Mouse (Mus musculus) retina, postnatal 1 day (tissue): Measurements from ENCODE around the gene Gls.

Experiments used
- DNase-seq: peaks from one replicate; pipeline ENCODE4 v3.0.0-alpha.2; 2012

Gls gene

DNA sequence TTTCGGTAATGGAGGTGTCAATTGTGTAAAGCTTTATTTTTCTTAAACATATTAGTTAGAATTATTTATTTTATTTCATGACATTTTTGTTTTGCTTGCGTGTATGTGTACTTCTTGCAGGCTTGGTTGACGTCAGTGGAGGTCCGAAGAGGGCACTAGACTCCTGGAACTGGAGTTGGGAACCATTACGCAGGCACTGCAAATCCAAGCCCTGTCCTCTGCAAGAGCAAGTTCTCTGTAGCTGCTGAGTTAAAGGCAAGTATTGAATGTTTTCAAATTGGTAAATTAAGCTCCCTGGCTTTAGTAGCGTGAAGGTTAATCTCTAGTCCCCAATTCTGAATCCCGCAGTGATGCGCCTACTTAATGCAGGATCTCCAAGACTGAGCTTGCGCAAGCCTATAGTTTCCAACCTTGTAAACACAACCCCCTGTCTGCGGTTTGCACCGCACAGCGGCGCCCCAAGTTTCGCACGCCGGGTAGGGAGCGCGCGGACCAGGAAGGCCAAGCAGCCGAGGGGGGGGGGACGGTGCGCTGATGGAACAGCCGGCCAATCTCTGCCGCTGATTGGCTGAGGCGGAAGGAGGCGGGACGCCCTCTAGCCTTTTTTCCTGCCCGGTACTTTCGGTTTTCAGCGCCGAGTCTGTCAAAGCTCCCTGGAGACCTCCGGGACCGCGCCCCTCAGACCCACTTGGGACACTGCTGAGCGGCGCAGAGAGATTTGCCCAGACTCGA lies 114.0 kb downstream of the Gls start, which contains the start of gene Stat1:
Stat1 (plus strand) TSS at position 581 of the 732 bp plus-strand sequence.
- DNase-seq: peak; percentile 95

GRCm38 (mm10) chr1:52117777-52118176 lies 115.3 kb downstream of the Gls start:
- no peak for DNase-seq

DNA sequence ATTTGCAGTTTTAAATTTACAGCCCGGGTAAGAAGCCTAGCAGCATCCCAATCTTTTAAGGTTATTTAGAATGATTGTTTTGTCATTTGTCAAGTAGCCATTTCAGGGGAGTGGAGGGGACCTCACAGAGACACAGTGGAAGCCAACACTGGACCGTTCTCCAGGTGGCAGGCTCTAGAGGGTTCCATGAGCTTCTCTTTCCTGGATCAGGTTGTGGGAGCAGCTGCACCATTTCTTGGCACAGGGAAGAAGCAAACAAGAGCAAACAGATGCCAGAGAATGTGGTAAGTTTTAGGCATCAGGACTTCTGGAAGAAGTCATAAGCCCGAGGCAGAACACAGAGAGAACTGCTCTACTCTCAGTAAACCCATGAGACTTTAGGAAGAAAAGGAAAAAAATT lies 116.6 kb downstream of the Gls start:
- DNase-seq: no peak

GRCm38 (mm10) chr1:52113666-52114069 lies 119.4 kb downstream of the Gls start:
- DNase-seq: peak; percentile 98
